Mouse (Mus musculus): ENCODE data around the gene Ctdsp2.

GRCm38 (mm10) chr10:127016488-127016887, 38.0 kb downstream of the Ctdsp2 start:
- TF ChIP-seq CTCF (IDR thresholded peaks at IDR 0.05; ENCODE audit: control insufficient read depth, insufficient read depth, insufficient read length) (no peak), MAX (IDR thresholded peaks at IDR 0.05) (no peak), USF1 (IDR thresholded peaks at IDR 0.05; ENCODE audit: low read depth) (no peak), CEBPB (IDR thresholded peaks at IDR 0.05; ENCODE audit: low read depth) (no peak), MYOD1 (IDR thresholded peaks at IDR 0.05; ENCODE audit: control insufficient read depth, insufficient read length, low read depth) (no peak)
